Mouse (Mus musculus): ENCODE data around the gene Gbf1.

DNA sequence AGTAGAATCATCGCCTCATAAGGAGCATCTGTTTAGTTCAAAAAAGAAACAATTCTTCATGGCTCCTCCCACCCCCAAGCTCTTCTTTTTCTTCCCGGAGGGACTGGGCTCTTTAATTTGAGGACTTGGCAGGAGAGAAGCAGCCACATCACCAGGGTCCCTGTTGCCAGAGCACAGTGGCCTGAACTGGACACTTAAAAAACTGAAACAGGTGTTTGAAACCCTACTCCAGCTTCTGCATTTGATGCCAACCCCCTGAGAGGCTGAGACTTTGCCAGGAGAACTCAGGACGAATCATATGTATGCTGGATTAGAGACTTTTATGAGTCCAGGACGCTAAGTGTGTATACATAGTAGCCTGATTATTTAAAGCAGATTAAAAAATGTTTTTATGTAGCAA, 73.2 kb downstream of the Gbf1 start:
- TF ChIP-seq POLR2A (IDR thresholded peaks at IDR 0.05; ENCODE audit: insufficient read length, low read depth) (no peak), SRF (IDR thresholded peaks at IDR 0.05; ENCODE audit: control insufficient read depth, insufficient read length, low read depth) (no peak), E2F4 (IDR thresholded peaks at IDR 0.05; ENCODE audit: insufficient read depth) (no peak), CEBPB (IDR thresholded peaks at IDR 0.05; ENCODE audit: insufficient read depth, poor library complexity, severe bottlenecking) (no peak), TCF12 (IDR thresholded peaks at IDR 0.05; ENCODE audit: insufficient read depth, poor library complexity, severe bottlenecking) (peak; percentile 55), MYOD1 (IDR thresholded peaks at IDR 0.05; ENCODE audit: control insufficient read depth in 1 of 3, insufficient read length in 2 of 3, low read depth in 2 of 3) (peak; percentile 66 to 72 (median 69)), MAX (IDR thresholded peaks at IDR 0.05; ENCODE audit: low read depth) (no peak), POLR2AphosphoS2 (IDR thresholded peaks at IDR 0.05; ENCODE audit: insufficient read length, low read depth) (no peak), TCF3 (IDR thresholded peaks at IDR 0.05; ENCODE audit: insufficient read length, low read depth) (no peak), USF1 (IDR thresholded peaks at IDR 0.05; ENCODE audit: low read depth) (no peak), MYOG (IDR thresholded peaks at IDR 0.05; ENCODE audit: control insufficient read depth in 1 of 3, insufficient read depth in 1 of 3, insufficient read length in 2 of 3, low read depth in 2 of 3) (peak in 1 of 3 experiments; percentile 24)
